Mouse (Mus musculus): ENCODE data around the gene Vmn1r132. TPM values are rescaled to one million over a fixed set of nuclear protein-coding genes. Genes with fewer than 3 reads are reported as not detected.
"Not testable (repeated sequence)": the region's sequence is repeated elsewhere in the genome, so short reads cannot be mapped to it uniquely, and the experiment has no call there.

The Vmn1r132 gene
- polyA plus RNA-seq (2016; fragmentation: Nextera tagmentation; extraction: Ambion mirVana), result not detected in 2 replicates

DNA sequence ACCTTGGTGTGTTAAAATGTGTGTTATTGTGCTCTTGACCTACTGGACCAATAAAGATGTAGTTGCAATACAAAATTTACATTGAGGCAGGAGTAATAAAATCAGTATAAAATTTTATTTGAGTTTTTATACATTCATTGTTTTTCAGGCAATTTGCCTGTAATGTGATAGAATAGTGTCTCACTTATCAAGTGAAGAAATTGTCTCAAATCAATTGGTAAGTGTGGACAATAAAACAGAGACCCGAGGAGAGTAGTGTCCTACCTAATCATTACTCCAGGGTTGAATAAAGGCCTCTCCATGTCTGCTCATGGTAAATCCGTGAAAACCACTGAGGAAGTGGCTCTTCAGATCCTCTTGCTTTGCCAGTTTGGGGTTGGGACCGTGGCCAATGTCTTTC is at the start of gene Vmn1r132:
TSS of gene Vmn1r132 (plus strand) at position 301 of the 400 bp plus-strand sequence.
- not testable (repeated sequence) for H3K4me3 ChIP-seq; H3K36me3 ChIP-seq (replicated peaks); H3K27ac ChIP-seq (replicated peaks); DNase-seq (ENCODE audit: low spot score); H3K9me3 ChIP-seq; H3K4me1 ChIP-seq; H3K27me3 ChIP-seq (replicated peaks; ENCODE audit: low read depth, poor library complexity, severe bottlenecking)
- no CpG with 5 or more reads among the region's 3 CpGs for WGBS

Other genes with a start within 250 kb of the Vmn1r132 start
- not detected in 2 replicates for gene Gm6882, start 181.3 kb upstream of the Vmn1r132 start, polyA plus RNA-seq (2016; fragmentation: Nextera tagmentation; extraction: Ambion mirVana)
- gene Vmn1r130, start 102.3 kb upstream of the Vmn1r132 start, polyA plus RNA-seq (2016; fragmentation: Nextera tagmentation; extraction: Ambion mirVana), result not detected in 2 replicates
- gene Vmn1r131, start 68.0 kb upstream of the Vmn1r132 start, polyA plus RNA-seq (2016; fragmentation: Nextera tagmentation; extraction: Ambion mirVana), result not detected in 2 replicates
- not detected in 2 replicates for gene Gm4175, start 147.4 kb downstream of the Vmn1r132 start, polyA plus RNA-seq (2016; fragmentation: Nextera tagmentation; extraction: Ambion mirVana)
- gene Gm4177, start 182.6 kb downstream of the Vmn1r132 start, polyA plus RNA-seq (2016; fragmentation: Nextera tagmentation; extraction: Ambion mirVana), result not detected in 2 replicates
- gene Vmn1r135, start 218.3 kb downstream of the Vmn1r132 start, polyA plus RNA-seq (2016; fragmentation: Nextera tagmentation; extraction: Ambion mirVana), result not detected in 2 replicates
- not detected in 2 replicates for gene Gm5725, start 230.2 kb downstream of the Vmn1r132 start, polyA plus RNA-seq (2016; fragmentation: Nextera tagmentation; extraction: Ambion mirVana)

Data from embryonic facial prominence, embryonic 10.5 days (tissue).